Mouse (Mus musculus): ENCODE results near the gene Btn1a1.

Btn1a1 gene

DNA sequence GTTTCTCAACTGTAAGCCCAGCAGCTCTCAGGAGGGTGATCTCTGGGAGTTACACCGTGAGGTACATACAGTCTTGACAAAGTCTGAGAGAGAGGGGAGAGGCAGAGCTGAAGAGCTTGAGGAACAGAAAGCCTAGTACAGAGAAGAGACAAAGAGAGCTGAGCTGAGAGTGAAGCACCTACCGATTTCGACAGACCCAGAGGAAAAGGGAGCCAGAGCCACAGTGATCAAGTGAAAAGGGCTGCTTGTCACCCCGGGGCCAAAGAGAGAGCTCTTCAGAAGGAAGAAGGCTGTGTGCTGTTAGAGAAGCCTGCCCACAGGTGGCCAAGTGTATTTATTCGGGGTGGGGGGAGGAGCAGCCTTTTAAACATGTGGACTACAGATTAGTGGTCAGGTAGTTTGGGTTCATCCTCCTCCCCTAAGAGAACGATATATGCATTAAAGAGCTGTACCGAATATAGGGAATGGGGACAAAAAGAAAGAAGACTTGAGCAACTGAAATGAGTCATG, at the start of gene Btn1a1:
TSS of gene Btn1a1 (minus strand) at position 302 of the 510 bp plus-strand sequence.
- DNase-seq = no peak

DNA sequence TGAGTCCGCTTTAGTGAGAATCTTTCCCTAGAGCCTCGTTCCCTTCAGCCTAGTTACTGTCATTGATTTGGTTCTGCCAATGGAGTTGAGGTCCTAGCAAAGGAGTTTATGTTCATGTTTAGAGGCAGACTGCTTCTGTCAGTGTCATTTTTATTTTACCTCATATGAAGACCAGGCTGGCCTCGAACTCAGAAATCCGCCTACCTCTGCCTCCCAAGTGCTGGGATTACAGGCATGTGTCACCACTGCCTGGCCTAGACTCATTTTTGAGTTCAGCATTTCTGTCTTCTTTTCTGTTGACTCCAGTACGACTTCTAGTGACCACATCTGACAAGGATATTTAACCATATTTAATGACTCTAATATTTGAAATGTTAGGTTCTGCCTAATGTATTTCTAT, 49.6 kb upstream of the Btn1a1 start:
- DNase-seq = no peak

DNA sequence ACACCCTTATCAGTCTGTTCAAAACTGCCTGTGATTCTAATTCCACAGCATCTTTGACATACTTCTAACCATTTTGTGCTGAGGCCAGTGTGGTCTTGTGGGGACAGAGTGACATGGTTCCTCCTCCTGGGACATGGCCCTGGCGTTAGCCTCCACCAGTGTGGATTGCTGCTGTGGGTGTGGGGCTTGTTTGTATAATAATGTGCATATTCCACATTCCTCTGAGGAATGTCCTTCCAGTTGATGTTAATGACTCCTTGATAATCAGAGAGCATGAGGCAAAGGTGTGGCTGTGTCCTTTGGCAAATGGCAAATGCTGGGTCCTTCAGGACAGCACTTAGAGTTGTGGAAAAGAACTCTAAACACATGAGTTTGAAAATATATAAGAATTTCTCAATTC, 47.8 kb upstream of the Btn1a1 start:
- DNase-seq = no peak

DNA sequence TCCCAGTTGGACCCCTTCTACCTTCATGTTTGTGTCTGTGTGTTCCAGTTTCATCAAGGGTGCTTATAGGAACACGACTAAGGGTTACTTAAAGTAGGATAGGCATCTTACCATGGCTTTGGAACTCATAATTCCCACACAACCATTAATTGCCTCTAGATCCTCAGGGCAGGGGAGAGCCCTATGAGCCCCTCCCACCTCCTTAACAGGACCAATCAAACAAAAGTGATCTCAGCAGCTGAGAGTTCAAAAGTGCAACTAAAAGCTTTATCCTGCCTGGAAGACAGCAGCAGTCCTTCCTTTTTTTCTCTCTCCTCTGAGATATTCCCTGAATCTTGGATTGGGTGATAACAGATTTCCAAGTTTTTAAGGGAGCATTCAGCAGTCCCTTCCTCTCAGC, 44.4 kb upstream of the Btn1a1 start:
- DNase-seq = no peak

DNA sequence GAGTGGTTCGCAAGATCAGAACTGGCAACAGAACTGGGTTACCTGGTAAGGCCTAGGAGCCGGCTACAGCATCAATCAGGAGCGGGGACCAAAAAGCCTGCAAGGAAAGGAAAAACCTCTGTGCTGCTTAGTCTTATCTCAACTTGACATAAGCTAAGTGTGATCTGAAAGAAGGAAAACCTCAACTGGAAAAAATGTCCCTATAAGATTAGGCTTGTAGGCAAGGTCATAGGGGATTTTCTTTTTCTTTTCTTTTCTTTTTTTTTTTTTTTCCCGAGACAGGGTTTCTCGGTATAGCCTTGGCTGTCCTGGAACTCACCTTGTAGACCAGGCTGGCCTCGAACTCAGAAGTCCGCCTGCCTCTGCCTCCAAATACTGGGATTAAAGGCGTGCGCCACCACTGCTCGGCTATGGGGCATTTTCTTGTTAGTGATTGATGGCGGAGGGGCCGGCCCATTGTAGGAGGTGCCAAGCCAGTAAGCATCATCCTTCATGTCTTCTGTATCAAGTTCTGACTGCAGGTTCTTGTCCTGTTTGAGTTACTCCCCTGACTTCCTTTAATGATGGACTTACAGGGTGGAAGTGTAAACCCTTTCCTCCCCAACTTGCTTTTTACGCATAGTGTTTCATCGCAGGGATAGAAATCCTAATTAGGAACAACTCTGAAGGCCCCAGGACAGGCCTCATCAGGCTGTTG, 41.3 kb upstream of the Btn1a1 start:
- DNase-seq = no peak

DNA sequence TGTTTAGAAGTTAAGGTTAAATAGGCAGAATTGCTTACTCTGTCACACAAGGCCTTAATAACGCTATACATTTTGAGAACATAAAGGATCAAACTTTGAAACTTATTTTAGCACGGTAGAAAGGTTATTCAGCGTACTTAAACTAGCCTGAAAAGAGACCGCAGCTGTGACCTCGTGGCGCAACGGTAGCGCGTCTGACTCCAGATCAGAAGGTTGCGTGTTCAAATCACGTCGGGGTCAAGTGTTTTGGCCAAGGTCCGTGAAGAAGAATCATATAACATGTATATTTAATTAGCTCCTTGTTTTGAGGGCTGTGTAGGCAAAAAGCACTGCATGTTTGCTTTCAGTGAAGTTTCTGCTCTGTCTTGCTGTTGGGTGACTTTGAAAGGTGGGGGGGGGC, 40.6 kb upstream of the Btn1a1 start:
- DNase-seq = no peak

DNA sequence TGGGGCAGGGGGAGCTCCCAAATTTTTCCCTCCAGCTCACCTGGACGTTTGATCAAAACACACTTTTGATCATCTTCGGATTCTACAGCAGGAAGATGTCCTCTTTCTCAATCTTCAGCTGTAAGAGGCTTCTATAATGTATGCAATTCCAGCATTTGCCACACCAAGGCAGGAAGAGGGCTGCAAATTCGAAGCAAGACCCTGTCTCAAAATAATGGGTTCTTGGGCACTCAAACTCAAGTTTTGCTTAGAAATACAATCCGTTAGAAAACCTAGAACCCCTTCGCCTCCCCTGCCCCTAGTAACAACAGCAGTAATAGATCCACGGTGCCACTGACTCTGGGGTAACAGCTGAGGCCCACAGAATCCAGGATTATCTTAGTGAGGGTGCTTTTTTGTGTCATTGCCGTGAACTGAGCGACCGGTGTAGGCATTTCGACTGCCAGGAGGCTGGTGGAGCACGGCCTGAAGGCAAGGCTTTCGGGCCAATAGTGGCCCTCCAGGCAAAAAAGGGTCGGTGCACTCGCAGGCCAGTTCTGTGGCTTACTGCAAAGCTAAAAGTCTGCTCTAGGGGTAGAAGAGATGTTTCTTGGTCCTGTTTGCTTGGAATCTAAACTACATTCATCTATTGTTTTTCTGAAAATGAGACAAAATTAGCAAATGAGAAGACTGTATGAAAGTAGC, 40.1 kb upstream of the Btn1a1 start:
- DNase-seq = no peak

DNA sequence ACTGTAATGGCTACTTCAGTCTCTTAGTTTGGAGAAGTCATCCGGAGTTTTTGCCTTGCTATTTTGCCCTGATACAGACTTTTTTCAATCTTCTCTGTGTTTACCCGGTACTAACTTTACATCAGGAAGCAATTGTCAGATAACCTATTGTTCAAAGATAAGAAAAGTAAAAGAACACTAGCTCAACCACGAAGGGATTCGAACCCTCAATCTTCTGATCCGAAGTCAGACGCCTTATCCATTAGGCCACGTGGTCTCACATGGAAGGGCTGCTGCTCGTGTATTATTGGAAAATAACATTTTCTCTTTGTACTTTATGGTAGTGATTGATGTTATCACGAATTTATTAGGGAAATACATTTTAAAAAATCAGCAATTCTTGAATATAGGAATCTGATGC, 38.1 kb upstream of the Btn1a1 start:
- peak; percentile 33 for DNase-seq

DNA sequence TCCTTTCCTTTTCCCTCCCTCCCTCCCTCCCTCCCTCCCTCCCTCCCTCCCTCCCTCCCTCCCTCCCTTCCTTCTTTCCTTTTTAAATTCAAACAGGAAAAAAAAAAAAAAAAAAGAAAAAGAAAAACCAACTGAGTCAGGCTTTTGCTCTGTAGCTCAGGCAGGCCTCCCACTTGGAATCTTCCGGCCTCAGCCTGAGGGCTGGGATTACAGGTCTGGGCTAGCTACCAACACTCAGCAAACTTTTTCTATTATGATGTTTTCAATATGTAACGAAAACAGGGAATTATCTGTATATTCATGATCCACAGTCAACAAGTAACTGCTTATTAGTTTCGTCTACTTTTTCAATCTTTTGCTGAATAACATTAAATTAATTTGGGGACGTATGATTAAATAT, 37.2 kb upstream of the Btn1a1 start:
- no peak for DNase-seq

DNA sequence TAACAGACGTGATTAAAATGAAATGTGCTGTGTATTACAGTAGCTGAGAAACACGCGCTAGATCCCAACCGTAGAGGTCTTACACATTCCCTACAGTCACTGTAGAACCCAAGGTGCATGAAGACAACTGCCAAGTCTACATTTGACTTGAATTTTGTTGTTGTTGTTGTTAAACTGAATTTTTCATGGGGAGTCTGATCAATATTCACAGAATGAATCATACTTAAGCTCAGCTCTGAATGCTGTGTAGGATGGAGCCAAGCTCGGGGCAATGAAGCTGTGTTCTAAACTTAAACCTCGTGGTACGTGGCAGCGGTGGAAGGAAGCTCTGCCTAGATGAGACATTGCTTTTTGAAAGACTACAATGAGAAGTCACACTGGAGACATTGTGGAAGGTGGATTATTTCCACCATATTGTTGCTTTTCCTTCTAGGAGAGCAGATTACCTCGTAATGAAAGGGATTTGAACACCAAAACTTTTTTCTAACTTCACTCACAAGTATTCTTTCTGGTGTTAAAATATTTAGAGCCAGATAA, 36.4 kb upstream of the Btn1a1 start:
- no peak for DNase-seq

DNA sequence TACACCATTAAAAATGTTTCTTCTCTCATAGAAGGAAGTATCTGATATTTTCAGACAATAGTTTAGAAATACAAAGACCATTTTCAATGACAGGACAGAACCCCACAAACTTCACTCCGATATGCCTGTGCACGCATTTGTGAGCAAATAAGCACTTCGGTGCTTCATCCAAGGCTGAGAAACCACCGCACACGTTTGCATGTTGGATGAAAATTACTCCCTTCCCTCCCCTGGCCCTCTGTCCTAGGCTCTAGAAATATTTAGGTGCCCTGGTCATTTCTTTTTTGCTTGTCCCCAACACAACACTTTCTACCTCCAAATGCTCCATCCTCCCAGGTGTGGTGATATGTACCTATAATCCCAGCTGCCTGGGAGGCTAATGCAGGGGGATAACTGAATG, 35.8 kb upstream of the Btn1a1 start:
- no peak for DNase-seq

DNA sequence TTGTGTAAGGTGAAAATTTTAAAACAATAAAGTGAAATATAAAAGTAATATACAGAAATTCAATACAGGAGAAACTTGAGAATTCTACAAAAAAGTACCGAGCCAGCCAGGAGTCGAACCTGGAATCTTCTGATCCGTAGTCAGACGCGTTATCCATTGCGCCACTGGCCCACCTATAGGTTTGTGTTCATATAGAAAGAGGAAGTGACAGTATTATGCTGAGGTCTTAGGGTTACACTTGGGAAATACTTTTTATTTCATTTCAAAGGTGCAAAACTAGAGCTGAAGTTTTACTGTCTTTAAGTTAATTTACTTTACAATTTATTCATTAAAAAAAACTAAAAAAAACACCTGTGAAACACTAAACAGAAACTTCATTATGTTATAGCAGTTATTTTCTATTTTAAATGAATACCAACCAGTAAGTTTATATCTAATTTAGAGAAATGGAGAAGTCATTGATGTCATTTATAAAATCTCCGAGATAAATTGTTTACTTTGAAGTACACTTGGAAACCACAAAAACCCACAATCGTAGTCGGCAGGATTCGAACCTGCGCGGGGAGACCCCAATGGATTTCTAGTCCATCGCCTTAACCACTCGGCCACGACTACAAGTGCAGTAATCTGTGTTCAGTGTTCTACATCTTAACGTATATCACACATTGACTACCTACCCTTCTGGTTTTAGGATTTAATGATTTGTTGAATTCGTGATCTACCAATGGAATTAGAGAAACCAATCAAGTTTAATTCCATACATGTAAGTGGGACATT, 34.9 kb upstream of the Btn1a1 start:
- DNase-seq = no peak

DNA sequence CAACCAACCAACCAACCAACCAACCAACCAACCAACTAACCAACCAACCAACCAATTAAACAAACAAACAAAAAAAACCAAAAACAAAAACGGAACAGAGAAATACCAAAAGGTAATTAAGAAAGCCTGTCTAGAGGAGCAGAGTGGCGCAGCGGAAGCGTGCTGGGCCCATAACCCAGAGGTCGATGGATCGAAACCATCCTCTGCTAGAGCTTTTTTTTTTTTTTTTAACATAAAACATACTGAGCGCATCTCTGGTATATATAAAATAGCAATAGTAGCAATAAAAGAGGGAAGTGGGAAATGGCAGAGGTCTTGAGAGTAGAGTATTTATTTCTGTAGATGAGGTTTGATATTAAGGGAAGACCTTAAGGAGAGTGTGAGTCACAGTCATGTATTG, 34.2 kb upstream of the Btn1a1 start:
- DNase-seq = no peak

DNA sequence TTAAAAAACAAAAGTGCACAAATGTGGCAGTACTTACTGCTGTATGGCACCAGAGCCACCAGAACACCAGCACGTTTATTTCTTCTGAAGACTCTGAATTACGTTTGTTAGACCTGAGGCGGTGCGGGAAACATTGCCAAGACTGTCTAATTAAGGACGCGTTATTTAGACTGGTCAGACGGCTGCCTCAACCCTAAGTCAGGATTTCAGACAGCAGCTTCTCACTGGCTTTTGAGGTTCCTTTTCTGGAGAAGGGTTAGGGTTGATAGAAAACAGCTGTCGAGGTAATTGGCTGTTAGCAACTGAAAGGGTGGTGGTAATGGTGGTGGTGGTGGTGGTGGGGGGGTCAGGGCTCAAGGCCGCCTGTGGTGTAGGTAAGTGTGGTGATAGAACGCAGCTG, 33.0 kb upstream of the Btn1a1 start:
- no peak for DNase-seq

DNA sequence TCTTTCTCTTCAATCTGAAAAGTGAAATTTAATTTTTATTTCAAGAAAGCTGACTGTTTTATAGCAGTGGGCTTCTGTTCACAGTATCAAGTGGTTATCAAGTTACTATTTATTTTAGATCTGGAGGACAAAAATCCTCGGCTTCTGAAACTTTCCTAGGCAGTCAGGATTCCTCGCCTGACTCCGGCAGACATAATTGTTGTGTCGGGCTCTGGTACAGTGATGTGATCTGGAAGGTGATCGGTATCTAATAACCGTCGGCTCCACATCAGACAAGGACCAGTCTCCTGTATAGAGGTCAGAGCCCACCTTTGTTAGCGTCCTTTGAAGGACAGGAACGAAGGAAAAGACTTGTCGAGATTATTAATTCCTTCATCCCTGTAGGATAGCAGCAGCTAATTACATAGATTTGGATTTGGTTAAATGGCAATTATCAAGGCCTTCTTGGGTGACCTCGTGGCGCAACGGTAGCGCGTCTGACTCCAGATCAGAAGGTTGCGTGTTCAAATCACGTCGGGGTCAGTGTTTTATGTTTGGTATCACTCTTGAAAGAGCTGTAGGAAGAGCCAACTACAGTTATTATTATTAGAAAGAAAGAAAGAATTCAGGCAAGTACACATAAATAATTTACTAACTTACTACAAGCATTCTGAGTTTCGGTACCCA, 32.1 kb upstream of the Btn1a1 start:
- DNase-seq = no peak

DNA sequence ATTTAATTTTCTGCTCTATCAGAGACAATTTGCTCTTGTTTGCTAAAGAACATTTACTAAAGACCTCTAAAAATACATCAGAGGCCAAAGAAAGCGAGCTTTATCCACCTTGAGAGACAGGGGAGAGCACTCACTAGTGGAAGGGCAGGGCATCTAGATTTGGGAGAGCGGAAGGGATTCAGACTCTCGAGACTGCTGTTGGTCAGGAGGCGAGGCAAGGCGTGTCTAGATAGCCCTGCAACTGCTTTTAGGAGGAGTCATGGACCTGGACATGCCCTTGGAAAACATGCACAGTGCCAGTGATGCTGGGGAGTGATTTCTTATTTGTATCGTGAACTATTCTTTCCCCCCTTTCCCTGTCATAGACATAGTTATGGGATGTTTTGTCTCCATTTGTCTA, 29.8 kb upstream of the Btn1a1 start:
- no peak for DNase-seq

DNA sequence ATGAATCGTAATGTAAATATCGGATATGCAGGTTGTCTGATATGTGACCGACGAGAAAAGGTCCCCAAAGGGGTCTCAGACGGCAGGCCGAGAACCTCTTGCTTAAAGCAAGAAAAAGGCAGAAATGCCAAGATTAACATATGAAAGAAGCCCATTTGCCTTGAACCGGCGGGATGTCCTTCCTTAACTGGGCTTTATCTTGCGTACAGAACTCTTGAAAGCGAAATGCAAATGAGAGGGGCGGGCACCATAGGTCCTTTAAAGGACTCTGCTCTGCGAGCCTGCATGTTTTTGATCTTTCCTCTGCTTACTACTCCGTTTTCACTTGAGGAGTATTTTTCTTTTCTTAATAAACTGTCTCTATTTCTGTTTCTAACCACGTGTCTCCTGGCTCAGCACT, 26.3 kb upstream of the Btn1a1 start:
- DNase-seq = no peak

DNA sequence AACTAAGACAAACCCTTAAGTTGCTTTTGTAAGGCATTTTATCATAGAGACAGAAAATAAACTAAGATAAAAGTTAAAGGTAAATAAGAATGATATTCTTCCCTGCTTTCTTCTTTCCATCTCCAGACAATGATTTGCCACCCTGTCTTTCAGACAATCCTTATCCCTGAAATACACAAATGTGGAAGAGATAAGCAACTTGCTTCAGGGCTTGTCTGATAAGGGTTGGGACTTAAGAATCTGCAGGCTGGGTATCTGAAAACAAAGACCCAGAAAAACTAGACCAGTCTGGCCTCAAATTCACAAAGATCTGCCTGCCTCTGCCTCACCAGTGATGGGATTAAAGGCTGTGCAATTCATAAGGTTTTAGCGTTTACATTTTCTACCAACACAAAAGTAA, 25.6 kb upstream of the Btn1a1 start:
- no peak for DNase-seq

DNA sequence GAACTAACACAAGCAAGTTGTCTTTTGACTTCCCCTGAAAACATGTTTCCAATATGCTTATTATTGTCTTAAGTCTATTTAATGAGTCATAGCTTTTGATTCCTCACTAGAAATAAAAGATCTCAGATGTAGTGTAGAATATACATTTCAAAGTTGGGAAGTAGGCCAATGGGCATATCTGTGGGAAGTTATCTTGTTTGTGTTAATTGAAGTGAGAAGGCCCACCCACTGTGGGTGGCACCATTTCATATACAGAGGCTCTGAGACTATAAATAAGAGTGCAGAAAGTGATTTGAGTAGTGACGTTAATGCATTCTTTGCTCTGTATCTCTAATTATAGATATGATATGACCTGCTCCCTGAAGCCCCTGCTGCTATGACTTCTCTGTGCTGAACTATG, 25.2 kb upstream of the Btn1a1 start:
- no peak for DNase-seq

DNA sequence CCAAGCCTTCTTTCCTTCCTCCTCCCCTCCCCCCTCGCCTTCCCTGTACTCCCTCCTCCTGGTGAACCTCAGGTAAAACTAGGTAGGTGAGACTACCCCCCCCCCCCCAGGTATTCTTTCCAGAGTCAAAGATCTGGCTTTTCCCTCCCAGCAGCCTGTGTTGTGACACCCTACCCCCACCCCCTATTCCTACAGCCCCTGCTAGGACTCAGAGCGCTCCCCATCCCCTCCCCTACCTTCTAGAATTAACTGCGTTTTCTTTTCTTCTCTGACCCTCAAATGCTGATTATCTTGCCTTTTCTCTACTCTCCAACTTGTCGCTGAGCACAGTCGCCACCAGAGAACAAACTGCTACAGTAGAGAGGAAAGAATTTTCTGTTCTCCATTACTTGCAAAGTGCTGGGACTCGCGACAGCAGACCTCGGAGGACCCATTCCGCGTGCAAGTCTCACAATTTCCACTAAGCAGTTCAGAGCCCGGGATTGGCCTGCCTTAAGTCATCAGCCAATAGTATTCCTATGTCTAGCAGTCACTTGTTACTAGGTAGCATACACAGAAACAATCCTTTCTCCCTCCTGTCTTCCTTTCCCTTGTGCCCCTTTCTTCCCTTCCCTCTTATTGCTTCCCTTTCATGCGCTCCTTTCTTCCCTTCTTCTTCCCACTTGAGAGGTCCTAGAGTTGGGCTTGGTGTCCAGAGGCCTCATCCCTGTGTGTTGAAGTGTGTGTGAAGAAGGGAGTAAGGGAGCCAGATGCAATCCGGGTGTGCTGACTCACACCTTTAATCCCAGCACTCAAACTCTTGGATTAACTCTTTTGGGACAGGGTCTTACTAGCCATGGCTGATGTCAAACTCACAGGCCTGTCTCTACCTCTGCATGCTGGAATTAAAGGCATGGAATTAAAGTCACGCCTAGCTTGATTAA, 23.0 kb upstream of the Btn1a1 start, which contains the start of gene Btn2a2:
TSS of gene Btn2a2 (minus strand) at position 458 of the 923 bp plus-strand sequence.
- DNase-seq = peak; percentile 53

DNA sequence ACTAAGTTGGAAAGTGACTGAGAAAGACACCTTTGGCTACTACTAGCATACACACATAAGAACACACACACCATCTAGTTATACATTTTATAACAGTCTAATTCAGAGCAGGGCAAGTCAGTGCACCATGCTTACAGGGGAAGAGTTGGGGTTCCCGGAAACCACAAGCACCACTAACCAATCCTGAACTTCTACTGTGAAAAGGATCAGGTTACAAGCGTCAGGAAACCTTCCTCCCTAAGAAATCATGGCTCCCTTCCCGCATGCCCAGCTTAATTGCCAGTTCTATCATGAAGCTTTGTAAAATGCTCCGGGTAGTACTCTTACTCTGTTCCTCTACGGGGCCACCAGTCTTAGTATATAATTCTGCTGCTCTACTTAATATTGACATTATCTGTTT, 19.6 kb upstream of the Btn1a1 start:
- no peak for DNase-seq

DNA sequence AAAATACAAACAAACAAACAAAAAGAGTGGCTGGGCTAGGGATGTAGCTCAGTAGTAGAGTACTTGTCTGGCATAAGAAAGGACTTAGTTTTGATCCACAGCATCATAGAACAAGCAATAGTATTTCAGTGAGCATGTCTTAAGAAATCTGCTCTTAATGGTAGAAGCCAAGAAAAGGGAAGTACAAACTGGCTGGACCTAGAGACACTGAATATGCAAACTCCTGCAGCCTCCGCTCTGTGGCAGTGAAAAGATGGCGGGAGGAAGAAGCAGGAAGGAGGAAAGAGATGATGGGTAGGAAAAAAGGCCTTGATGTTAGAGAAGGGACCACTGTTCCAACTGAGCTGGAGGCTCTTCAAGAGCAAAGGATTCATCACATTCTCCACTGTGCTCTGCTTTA, 17.5 kb upstream of the Btn1a1 start:
- DNase-seq = no peak

Data from kidney, adult 9 months (tissue).